Mouse (Mus musculus) layer of hippocampus, adult 2 months (tissue): ENCODE data around the gene Vmn2r53. TPM values are rescaled to one million over a fixed set of nuclear protein-coding genes. Genes with fewer than 3 reads are reported as not detected.
"Not testable (repeated sequence)": the region's sequence is repeated elsewhere in the genome, so short reads cannot be mapped to it uniquely, and the experiment has no call there.

Experiments
- DNase-seq, 2 experiments: peaks; one replicate each; pipeline ENCODE4 v3.0.0; 2022; ENCODE audit warnings: low spot score in 2 of 2
- H3K27ac ChIP-seq: fragments of 200-600 bp; 2 replicates; pipeline ENCODE4 v1.8.1; 2022
- H3K4me3 ChIP-seq: fragments of 200-600 bp; 2 replicates; pipeline ENCODE4 v1.8.1; 2022; ENCODE audit warnings: mild to moderate bottlenecking
- CTCF ChIP-seq: fragments of 200-600 bp; conservative IDR thresholded peaks from 2 replicates; pipeline ENCODE4 v1.8.1; 2022; ENCODE audit warnings: antibody characterized with exemption, mild to moderate bottlenecking, moderate library complexity
- long read RNA-seq, 2 experiments: library from polyadenylated mRNA; stranded (forward); transcript quantifications; one replicate each; pipeline ENCODE4 v2.0.0; 2021; ENCODE audit warnings: borderline mapping rate in 2 of 2
- total RNA-seq, 2 experiments: library from RNA; stranded (reverse); gene quantifications; 2 replicates each; pipeline ENCODE4 v1.2.3; 2021

Vmn2r53 gene
- total RNA-seq, result under 1 TPM; 0.02 to 0.05 TPM
- long read RNA-seq, experiment 1, result 0 reads
- long read RNA-seq, experiment 2, result 0 reads

GRCm38 (mm10) chr7:12608688-12609087, at the start of gene Vmn2r53:
Vmn2r53 (minus strand) TSS chr7:12608788.
- no peak within 1 kb of the TSS for H3K4me3 ChIP-seq
- H3K27ac ChIP-seq, result no peak within 1 kb of the TSS
- no peak for DNase-seq
- TF ChIP-seq CTCF, result no peak

GRCm38 (mm10) chr7:12640219-12640618, 31.6 kb upstream of the Vmn2r53 start, which contains the start of gene Vmn2r54:
Vmn2r54 (minus strand) TSS chr7:12640319.
- not testable (repeated sequence) for H3K27ac ChIP-seq, DNase-seq, H3K4me3 ChIP-seq

Other genes starting within 250 kb of the Vmn2r53 start
- gene Vmn1r84, start 239.5 kb downstream of the Vmn2r53 start, total RNA-seq, result not detected
- gene Zfp551, start 186.0 kb downstream of the Vmn2r53 start, total RNA-seq, result 10 to 100 TPM in 1 of 2 experiments, 1 to 10 TPM in 1; 8.5 to 10.1 TPM
- 10 to 100 TPM; 11.7 to 14.6 TPM for gene Zfp606, start 130.5 kb downstream of the Vmn2r53 start, total RNA-seq
- gene 2900092C05Rik, start 96.3 kb downstream of the Vmn2r53 start, total RNA-seq, result not detected
- not detected for gene Vmn2r54, start 31.5 kb upstream of the Vmn2r53 start, total RNA-seq
- gene Vmn2r55, start 76.2 kb upstream of the Vmn2r53 start, total RNA-seq, result not detected
- gene Vmn2r56, start 126.2 kb upstream of the Vmn2r53 start, total RNA-seq, result under 1 TPM in 1 of 2 experiments, not detected in 1; 0.15 TPM
- 10 to 100 TPM; 24.8 to 25.0 TPM for gene Zscan18, start 194.8 kb upstream of the Vmn2r53 start, total RNA-seq
- 10 to 100 TPM; 23.2 to 23.6 TPM for gene Zfp329, start 210.1 kb upstream of the Vmn2r53 start, total RNA-seq
- 10 to 100 TPM; 14.5 to 15.8 TPM for gene Zfp110, start 226.0 kb upstream of the Vmn2r53 start, total RNA-seq